Mouse (Mus musculus) embryonic fibroblast, embryonic 13.5 days (primary cell): ENCODE results near the gene Gm5483. TPM values are rescaled to one million over a fixed set of nuclear protein-coding genes. Genes with fewer than 3 reads are reported as not detected.
"Not testable (repeated sequence)": the region's sequence is repeated elsewhere in the genome, so short reads cannot be mapped to it uniquely, and the experiment has no call there.

Source experiments
- H3K27ac ChIP-seq: 2 replicates; pipeline ENCODE4 v1.5.1; 2012; ENCODE audit warnings: low read length, control low read depth, inconsistent platforms; ENCODE audit not compliant: insufficient read depth
- H3K4me1 ChIP-seq: 2 replicates; pipeline ENCODE4 v1.6.1; 2011; ENCODE audit warnings: low read length; ENCODE audit not compliant: control insufficient read depth, insufficient read depth
- H3K4me3 ChIP-seq: 2 replicates; pipeline ENCODE4 v1.5.1; 2011; ENCODE audit warnings: mild to moderate bottlenecking, control low read depth, low read length; ENCODE audit not compliant: insufficient read depth
- CTCF ChIP-seq: IDR thresholded peaks from 2 replicates; pipeline ENCODE4 v1.5.1; 2011; ENCODE audit warnings: mild to moderate bottlenecking, control low read depth, low read length, moderate library complexity, borderline replicate concordance; ENCODE audit not compliant: insufficient read depth
- POLR2A ChIP-seq: IDR thresholded peaks from 2 replicates; pipeline ENCODE4 v1.6.1; 2011; ENCODE audit warnings: low read depth, mild to moderate bottlenecking, control low read depth, low read length, moderate library complexity
- polyA plus RNA-seq: library from polyadenylated mRNA; stranded (reverse); fragments of >200 nt; gene quantifications from 2 replicates; pipeline ENCODE4 v1.2.4, GENCODE M21; 2011; ENCODE audit warnings: low read depth; ENCODE audit not compliant: missing spikeins, insufficient read length

The Gm5483 gene
- polyA plus RNA-seq = not detected in 2 replicates

DNA sequence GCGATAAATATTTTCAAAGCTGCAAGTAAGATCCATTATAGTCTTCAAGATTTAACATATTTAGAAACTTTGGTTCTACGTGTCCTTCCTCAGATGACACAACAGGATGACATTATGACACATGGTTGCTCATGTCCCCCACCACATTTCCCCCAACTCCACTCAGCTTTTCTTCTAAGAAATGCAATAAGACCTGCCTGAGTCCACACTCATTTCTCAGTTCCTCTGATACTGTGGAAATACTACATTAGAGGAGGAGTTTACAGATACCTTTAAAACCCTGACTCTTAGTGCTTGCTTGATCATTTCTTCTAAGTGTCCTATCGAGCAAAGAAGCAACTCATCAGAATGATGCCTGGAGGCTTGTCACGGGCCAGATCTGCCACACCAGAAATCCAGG, at the start of gene Gm5483:
Gm5483 (plus strand) TSS at position 301 of the 400 bp plus-strand sequence.
- H3K27ac ChIP-seq, H3K4me1 ChIP-seq, H3K4me3 ChIP-seq: not testable (repeated sequence)

DNA sequence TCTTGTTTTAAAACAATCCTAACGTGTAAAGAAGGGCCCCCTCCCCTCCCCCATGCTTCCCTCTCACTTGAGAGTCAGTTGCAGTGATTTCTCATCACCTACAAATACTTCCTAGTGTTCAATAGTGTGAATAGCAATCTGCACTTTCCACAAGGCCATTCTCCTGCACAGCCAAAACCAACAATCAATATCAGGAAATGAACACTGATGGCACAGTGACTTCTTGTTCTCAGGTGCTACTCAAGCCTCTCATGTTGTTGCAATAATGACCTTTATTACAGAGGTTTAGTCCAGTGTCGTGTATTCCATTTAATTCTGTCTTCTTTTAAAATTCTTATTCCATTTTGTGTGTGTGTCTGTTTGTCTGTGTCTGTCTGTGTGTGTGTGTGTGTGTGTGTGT, 45.8 kb upstream of the Gm5483 start:
- Histone ChIP-seq H3K4me3 (no peak overlapping the region), H3K4me1 (no peaks in the 10 kb centered on the region), H3K27ac (no peak overlapping the region)
- TF ChIP-seq CTCF (no peak), POLR2A (no peak)

DNA sequence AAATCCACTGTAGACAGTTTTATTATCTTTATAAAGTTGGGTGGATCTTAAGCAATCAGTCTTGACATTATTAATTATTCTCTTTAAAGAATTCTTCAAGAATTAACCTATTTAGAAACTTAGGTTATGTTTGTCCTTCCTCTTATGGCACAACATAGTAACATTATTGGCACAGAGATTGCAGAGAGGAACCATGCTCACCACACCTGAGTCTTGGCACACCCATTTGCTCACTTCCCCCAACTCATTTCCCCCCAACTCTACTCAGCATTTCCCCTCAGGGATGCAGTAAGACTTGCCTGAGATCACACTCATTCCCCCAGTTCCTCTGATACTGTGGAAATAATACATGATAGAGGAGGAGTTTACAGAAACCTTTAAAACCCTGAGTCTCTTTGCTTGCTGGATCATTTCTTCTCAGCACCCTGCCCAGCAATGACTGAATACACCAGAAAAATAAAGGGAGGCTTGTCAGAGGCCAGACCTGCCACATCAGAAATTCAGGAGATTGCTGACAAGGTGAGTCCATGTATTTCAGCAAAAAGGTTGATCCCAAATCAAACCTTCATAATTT, 27.5 kb upstream of the Gm5483 start, which contains the start of gene Stfa2l1:
Stfa2l1 (plus strand) TSS at position 410 of the 574 bp plus-strand sequence.
- Histone ChIP-seq H3K4me3 (no peak within 1 kb of the TSS), H3K4me1 (no peaks in the 10 kb centered on the region), H3K27ac (no peak within 1 kb of the TSS)
- no peak for TF ChIP-seq POLR2A
- no peak for TF ChIP-seq CTCF

DNA sequence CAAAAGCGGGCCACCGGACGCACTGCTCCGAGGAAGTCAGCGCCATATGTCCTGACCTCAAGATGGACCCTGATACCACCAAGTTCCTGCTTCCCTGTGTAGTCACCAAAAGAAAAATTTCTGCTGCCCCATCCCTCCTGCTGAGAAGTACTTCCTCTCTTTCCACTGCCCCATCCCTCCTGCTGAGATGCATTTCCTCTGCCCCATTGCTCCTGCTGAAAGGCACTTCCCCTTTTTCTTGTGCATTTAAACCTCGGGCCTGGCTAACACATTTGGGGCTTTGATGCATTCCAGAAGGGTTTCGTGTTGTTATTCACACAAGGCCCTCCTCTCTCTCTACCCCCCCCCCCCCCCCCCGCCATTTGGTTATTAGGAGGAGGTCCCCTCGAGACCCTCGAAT, 16.2 kb upstream of the Gm5483 start:
- not testable (repeated sequence) for H3K4me1 ChIP-seq

DNA sequence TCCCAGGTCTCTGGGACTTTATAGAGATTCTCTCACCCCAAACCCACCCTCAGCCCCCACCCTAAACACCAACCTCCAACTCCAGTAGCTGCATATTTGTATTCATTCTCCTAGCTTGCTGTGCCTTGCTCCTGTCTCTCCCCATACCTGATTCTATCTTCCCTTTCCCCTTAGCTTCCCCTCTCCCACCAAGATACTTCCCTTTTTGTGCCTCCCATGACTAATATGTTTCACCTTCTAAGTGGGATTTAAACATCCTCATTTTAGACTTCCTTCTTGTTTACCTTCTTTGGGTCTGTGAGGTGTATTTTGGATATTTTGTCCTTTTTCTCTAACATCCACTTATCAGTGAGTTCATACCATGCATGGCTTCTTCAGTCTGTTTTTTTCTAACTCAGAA, 7.9 kb upstream of the Gm5483 start:
- TF ChIP-seq CTCF (no peak), POLR2A (no peak)
- Histone ChIP-seq H3K27ac (no peak overlapping the region), H3K4me3 (no peak overlapping the region), H3K4me1 (no peaks in the 10 kb centered on the region)

More for the DNA sequence above, 16.2 kb upstream of the Gm5483 start:
- H3K4me3 ChIP-seq, H3K27ac ChIP-seq: not testable (repeated sequence)

DNA sequence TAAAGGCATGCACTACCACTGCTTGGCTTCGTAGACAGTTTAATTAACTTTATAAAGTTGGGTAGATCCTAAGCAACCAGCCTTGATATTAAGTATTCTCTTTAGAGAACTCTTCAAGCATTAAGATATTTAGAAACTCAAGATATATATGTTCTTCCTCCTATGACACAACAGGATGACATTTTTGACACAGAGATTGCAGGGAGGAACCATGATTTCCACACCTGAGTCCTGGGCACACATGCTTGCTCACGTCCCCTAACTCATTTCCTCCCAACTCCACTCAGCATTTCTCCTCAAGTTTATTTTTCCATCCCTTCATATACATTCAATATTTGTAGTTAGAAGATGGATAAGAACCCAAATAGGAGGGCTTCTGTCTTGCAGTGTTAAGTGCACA, 4.1 kb upstream of the Gm5483 start:
- Histone ChIP-seq H3K4me3 (no peak overlapping the region), H3K27ac (no peak overlapping the region), H3K4me1 (no peaks in the 10 kb centered on the region)
- no peak for TF ChIP-seq CTCF
- no peak for TF ChIP-seq POLR2A

DNA sequence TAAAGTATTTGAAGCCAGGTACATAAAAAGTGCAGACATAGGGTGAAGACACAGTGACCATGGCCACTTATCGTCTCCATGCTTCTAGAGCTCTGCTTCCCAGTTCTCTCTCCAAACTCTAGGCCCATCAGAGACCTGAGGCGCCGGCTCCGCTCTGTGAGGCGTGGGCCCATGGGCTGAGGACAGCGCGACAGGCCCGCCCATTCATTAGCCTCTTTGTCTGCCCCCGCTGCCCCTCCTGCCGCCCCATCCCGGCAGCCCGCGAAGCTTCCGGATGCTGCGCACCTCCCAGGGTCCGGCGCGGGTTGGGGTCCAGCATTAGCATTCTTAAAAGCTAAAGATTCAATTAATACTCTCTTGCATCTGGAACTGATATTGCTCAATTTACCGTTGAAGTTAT, 15.2 kb downstream of the Gm5483 start:
- no peak overlapping the region for H3K4me3 ChIP-seq
- TF ChIP-seq CTCF = no peak
- no peak for TF ChIP-seq POLR2A
- H3K4me1 ChIP-seq = no peaks in the 10 kb centered on the region
- H3K27ac ChIP-seq = no peak overlapping the region

DNA sequence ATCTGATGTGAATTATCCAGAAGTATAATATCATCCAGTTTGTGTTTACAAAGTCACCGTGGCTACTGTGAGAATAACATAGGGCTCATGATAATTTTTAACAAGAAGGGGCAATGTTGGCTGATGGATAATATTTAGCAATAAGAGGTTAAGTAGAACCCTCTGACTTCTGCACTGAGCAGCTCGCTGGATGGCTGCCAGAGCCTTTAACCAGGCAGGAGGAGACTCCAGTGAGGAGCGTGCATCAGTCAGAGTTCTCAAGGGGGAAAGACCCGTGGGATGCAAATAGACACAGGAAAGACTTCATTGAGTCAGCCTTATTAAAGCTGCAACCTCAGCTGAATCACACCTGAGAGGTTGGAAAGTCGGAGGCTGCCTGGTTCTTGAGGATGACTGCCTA, 19.8 kb downstream of the Gm5483 start:
- no peak overlapping the region for H3K4me3 ChIP-seq
- H3K4me1 ChIP-seq = no peaks in the 10 kb centered on the region
- no peak overlapping the region for H3K27ac ChIP-seq
- TF ChIP-seq POLR2A (no peak), CTCF (no peak)

DNA sequence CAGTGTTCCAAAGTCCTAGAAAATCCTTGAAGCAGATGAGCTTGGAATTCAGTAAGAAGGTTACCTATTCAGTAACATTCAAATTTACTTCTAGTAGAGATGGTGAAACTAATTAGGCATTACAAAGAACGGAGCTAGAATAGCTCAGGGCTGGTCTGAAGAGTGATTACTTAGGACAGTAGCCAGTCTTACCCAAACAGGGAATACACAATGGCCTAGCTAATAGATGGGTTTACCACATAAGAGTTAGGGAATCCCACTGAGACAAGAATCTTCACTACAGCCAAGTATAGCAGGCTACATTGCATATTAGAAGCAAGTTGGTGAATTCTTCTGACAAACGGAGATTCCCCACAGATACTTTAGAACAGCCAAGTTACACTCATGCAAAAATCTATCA, 21.7 kb downstream of the Gm5483 start:
- not testable (repeated sequence) for H3K4me1 ChIP-seq, H3K27ac ChIP-seq, H3K4me3 ChIP-seq

DNA sequence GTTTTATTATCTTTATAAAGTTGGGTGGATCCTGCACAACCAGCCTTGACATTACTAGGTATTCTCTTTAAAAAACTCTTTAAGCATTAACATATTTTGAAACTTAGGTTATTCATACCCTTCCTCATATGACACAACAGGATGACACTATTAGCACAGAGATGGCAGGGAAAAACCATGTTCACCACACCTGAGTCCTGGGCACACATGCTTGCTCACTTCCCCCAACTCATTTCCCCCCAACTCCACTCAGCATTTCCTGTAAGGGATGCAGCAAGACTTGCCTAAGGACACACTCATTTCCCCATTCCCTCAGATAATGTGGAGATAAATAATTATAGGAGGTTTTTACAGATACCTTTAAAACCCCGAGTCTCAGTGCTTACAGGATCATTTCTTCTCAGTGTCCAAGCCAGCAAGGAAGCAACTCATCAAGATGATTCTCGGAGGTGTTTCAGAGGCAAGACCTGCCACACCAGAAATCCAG, 26.0 kb downstream of the Gm5483 start, which contains the start of gene Gm5416:
Gm5416 (plus strand) TSS at position 437 of the 487 bp plus-strand sequence.
- H3K4me1 ChIP-seq = no peaks in the 10 kb centered on the region
- no peak for TF ChIP-seq POLR2A
- TF ChIP-seq CTCF = no peak
- H3K27ac ChIP-seq = no peak within 1 kb of the TSS
- H3K4me3 ChIP-seq = no peak within 1 kb of the TSS

DNA sequence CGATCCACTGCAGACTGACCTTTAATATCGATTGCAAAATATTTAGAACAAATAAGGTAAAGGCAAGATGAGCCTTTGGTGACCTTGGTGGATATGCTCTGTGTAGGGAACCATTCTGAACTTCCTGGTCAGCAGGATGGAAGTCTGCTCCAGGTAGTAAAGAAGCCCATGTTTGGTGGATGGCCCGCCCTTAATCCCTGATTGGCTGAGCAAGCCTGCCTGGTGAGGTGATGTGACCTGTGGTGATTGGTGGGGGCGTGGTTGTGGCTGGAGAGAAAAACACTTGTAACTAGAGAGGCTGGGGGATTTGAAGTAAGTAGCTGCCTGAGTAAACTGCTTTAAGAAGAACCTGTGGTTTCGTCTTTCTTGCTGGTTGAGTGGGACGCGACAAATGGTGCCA, 37.2 kb downstream of the Gm5483 start, which contains the start of gene 2010005H15Rik:
2010005H15Rik (plus strand) TSS at position 301 of the 400 bp plus-strand sequence.
- not testable (repeated sequence) for H3K27ac ChIP-seq, H3K4me3 ChIP-seq, H3K4me1 ChIP-seq

Other genes starting within 250 kb of the Gm5483 start
- gene Parp9, start 245.7 kb upstream of the Gm5483 start, polyA plus RNA-seq = 19.8 and 26.5 TPM in 2 replicates
- gene Dtx3l, start 245.1 kb upstream of the Gm5483 start, polyA plus RNA-seq = 10.2 and 12.9 TPM in 2 replicates
- gene Kpna1, start 205.5 kb upstream of the Gm5483 start, polyA plus RNA-seq = 83.9 and 86.7 TPM in 2 replicates
- 3.2 and 4.8 TPM in 2 replicates for gene Wdr5b, start 143.0 kb upstream of the Gm5483 start, polyA plus RNA-seq
- 220 and 237 TPM in 2 replicates for gene Fam162a, start 112.6 kb upstream of the Gm5483 start, polyA plus RNA-seq
- gene Ccdc58, start 112.5 kb upstream of the Gm5483 start, polyA plus RNA-seq = 85.6 and 95.9 TPM in 2 replicates
- gene Csta1, start 53.0 kb upstream of the Gm5483 start, polyA plus RNA-seq = not detected in 2 replicates
- gene Stfa2l1, start 27.4 kb upstream of the Gm5483 start, polyA plus RNA-seq = not detected in 2 replicates
- gene Gm5416, start 26.2 kb downstream of the Gm5483 start, polyA plus RNA-seq = not detected in 2 replicates
- not detected in 2 replicates for gene 2010005H15Rik, start 37.3 kb downstream of the Gm5483 start, polyA plus RNA-seq
- gene Stfa1, start 92.7 kb downstream of the Gm5483 start, polyA plus RNA-seq = not detected in 2 replicates
- gene BC117090, start 150.1 kb downstream of the Gm5483 start, polyA plus RNA-seq = not detected in 2 replicates
- gene BC100530, start 183.5 kb downstream of the Gm5483 start, polyA plus RNA-seq = not detected in 2 replicates
- not detected in 2 replicates for gene Stfa2, start 224.2 kb downstream of the Gm5483 start, polyA plus RNA-seq